In genomic region chr7:16273766-16274140, GRCm38 (mm10) we compare ENCODE assay signal across 8 mouse cellular contexts. TPM values are rescaled to one million over a fixed set of nuclear protein-coding genes. Genes with fewer than 3 reads are reported as not detected.
DNase-seq lines count a peak whose midpoint lies in the region; TF ChIP-seq lines count a peak whose summit lies in the region.

No protein-coding gene starts in this region.

- peak overlapping the region; percentile 83 for H3K27ac ChIP-seq in gastrocnemius, adult 2 months
- H3K27ac ChIP-seq in embryonic facial prominence, embryonic 10.5 days (replicated peaks): peak overlapping the region; percentile 82
- H3K27ac ChIP-seq in hindbrain, embryonic 10.5 days: peak overlapping the region; percentile 88
- H3K27ac ChIP-seq in midbrain, embryonic 10.5 days (replicated peaks): peak overlapping the region; percentile 86
- H3K27ac ChIP-seq in small intestine, adult 2 months (ENCODE audit: insufficient read depth, low read depth, low read length): peak overlapping the region; percentile 71

- H3K27me3 ChIP-seq in embryonic facial prominence, embryonic 10.5 days (replicated peaks; ENCODE audit: low read depth, poor library complexity, severe bottlenecking): peaks cover 34% of the 10 kb centered on the region
- peaks cover 23% of the 10 kb centered on the region for H3K27me3 ChIP-seq in hindbrain, embryonic 10.5 days (ENCODE audit: insufficient read depth, poor library complexity, severe bottlenecking)
- peaks cover 40% of the 10 kb centered on the region for H3K27me3 ChIP-seq in midbrain, embryonic 10.5 days (ENCODE audit: low read depth, poor library complexity, severe bottlenecking)
- no peaks in the 10 kb centered on the region for H3K27me3 ChIP-seq in small intestine, adult 2 months (ENCODE audit: control insufficient read depth, insufficient read depth, low read length)

- peaks cover 39% of the 10 kb centered on the region for H3K4me1 ChIP-seq in embryonic facial prominence, embryonic 10.5 days
- H3K4me1 ChIP-seq in hindbrain, embryonic 10.5 days (replicated peaks): peaks cover 38% of the 10 kb centered on the region
- peaks cover 38% of the 10 kb centered on the region for H3K4me1 ChIP-seq in midbrain, embryonic 10.5 days
- peaks cover 31% of the 10 kb centered on the region for H3K4me1 ChIP-seq in small intestine, adult 2 months (ENCODE audit: control insufficient read depth, insufficient read depth, insufficient read length, low read length)

- H3K9me3 ChIP-seq in embryonic facial prominence, embryonic 10.5 days: no peaks in the 10 kb centered on the region
- no peaks in the 10 kb centered on the region for H3K9me3 ChIP-seq in hindbrain, embryonic 10.5 days
- no peaks in the 10 kb centered on the region for H3K9me3 ChIP-seq in midbrain, embryonic 10.5 days (replicated peaks)

- peaks cover 39% of the 10 kb centered on the region for H3K36me3 ChIP-seq in embryonic facial prominence, embryonic 10.5 days (replicated peaks)
- peaks cover 39% of the 10 kb centered on the region for H3K36me3 ChIP-seq in hindbrain, embryonic 10.5 days
- peaks cover 39% of the 10 kb centered on the region for H3K36me3 ChIP-seq in midbrain, embryonic 10.5 days
- peaks cover 25% of the 10 kb centered on the region for H3K36me3 ChIP-seq in small intestine, adult 2 months (ENCODE audit: control insufficient read depth, insufficient read depth, low read length)

- WGBS in embryonic facial prominence, embryonic 10.5 days: under 1% methylated on average over 18 of the region's 18 CpGs
- 0% methylated on average over 18 of the region's 18 CpGs for WGBS in hindbrain, embryonic 10.5 days
- 0% methylated on average over 18 of the region's 18 CpGs for WGBS in midbrain, embryonic 10.5 days
- WGBS in small intestine, adult 2 months: 1% methylated on average over 18 of the region's 18 CpGs

- no peak for TF ChIP-seq CTCF in gastrocnemius, adult 2 months (IDR thresholded peaks at IDR 0.05)
- TF ChIP-seq CTCF in small intestine, adult 2 months (IDR thresholded peaks at IDR 0.05; ENCODE audit: extremely low read depth, insufficient read length, insufficient replicate concordance, low read depth, low read length): no peak

- DNase-seq in gastrocnemius, adult 2 months: peak; percentile 62
- no peak for DNase-seq in gastrocnemius, postnatal 10 days
- DNase-seq in ZHBTc4 (ENCODE audit: low read depth, low spot score): peak; percentile 90
- DNase-seq in embryonic facial prominence, embryonic 10.5 days (ENCODE audit: low spot score): peak; percentile 86
- peak; percentile 85 for DNase-seq in hindbrain, embryonic 10.5 days (ENCODE audit: low spot score)
- peak; percentile 71 to 74 for DNase-seq in left cerebral cortex, postnatal 36 days (ENCODE audit: low spot score in 2 of 2)
- DNase-seq in midbrain, embryonic 10.5 days (ENCODE audit: low spot score): peak; percentile 90

- intact Hi-C loops in gastrocnemius, adult 2 months (cut with DNase I): no loop called here
- intact Hi-C loops in left cerebral cortex, postnatal 36 days (cut with DNase I): loop anchor here (5.0 kb wide), 1 partner anchor 51 kb away; the partner anchor contains the start of gene Dhx34

- TF ChIP-seq POLR2A in small intestine, adult 2 months (IDR thresholded peaks at IDR 0.05; ENCODE audit: low read depth, low read length): no peak

- H3K4me3 ChIP-seq in gastrocnemius, adult 2 months: peak overlapping the region; percentile 88
- H3K4me3 ChIP-seq in embryonic facial prominence, embryonic 10.5 days: peak overlapping the region; percentile 78
- peak overlapping the region; percentile 64 for H3K4me3 ChIP-seq in hindbrain, embryonic 10.5 days
- peak overlapping the region; percentile 79 for H3K4me3 ChIP-seq in midbrain, embryonic 10.5 days
- H3K4me3 ChIP-seq in small intestine, adult 2 months (ENCODE audit: low read depth, low read length): peak overlapping the region; percentile 93

RNA-seq across cellular contexts. Expression of gene Inafm1, which starts 0.3 kb away (rescaled TPM):
- total RNA-seq in gastrocnemius, adult 2 months (2021): 10 to 100 TPM; 15.7 to 15.8 TPM
- 10 to 100 TPM; 11.0 to 11.7 TPM for total RNA-seq in gastrocnemius, postnatal 10 days (2021)
- 5.9 and 9.1 TPM in 2 replicates for polyA plus RNA-seq in embryonic facial prominence, embryonic 10.5 days (2016; fragmentation: Nextera tagmentation; extraction: Ambion mirVana)
- polyA plus RNA-seq in hindbrain, embryonic 10.5 days (2016; fragmentation: Nextera tagmentation; extraction: Ambion mirVana): 7.7 and 13.0 TPM in 2 replicates
- 10 to 100 TPM; 32.1 to 33.5 TPM for total RNA-seq in left cerebral cortex, postnatal 36 days (2021)
- polyA plus RNA-seq in midbrain, embryonic 10.5 days (2016; fragmentation: Nextera tagmentation; extraction: Ambion mirVana): 6.3 and 10.0 TPM in 2 replicates
- polyA plus RNA-seq in small intestine, adult 2 months (2012; rRNA removed): 61.0 and 121 TPM in 2 replicates

RNA-seq across cellular contexts. Expression of gene Ccdc9, which starts 12.8 kb away (rescaled TPM):
- total RNA-seq in gastrocnemius, adult 2 months (2021): 10 to 100 TPM; 41.0 to 42.1 TPM
- total RNA-seq in gastrocnemius, postnatal 10 days (2021): 10 to 100 TPM; 34.0 to 47.6 TPM
- polyA plus RNA-seq in embryonic facial prominence, embryonic 10.5 days (2016; fragmentation: Nextera tagmentation; extraction: Ambion mirVana): 27.1 and 27.5 TPM in 2 replicates
- polyA plus RNA-seq in hindbrain, embryonic 10.5 days (2016; fragmentation: Nextera tagmentation; extraction: Ambion mirVana): 32.2 and 37.4 TPM in 2 replicates
- 10 to 100 TPM; 75.4 to 87.2 TPM for total RNA-seq in left cerebral cortex, postnatal 36 days (2021)
- 24.6 and 34.1 TPM in 2 replicates for polyA plus RNA-seq in midbrain, embryonic 10.5 days (2016; fragmentation: Nextera tagmentation; extraction: Ambion mirVana)
- 14.2 and 24.9 TPM in 2 replicates for polyA plus RNA-seq in small intestine, adult 2 months (2012; rRNA removed)

RNA-seq across cellular contexts. Expression of gene C5ar1, which starts 14.4 kb away (rescaled TPM):
- 1 to 10 TPM; 1.6 to 2.4 TPM for total RNA-seq in gastrocnemius, adult 2 months (2021)
- total RNA-seq in gastrocnemius, postnatal 10 days (2021): 1 to 10 TPM; 3.2 to 3.3 TPM
- 0.54 and 0.64 TPM in 2 replicates for polyA plus RNA-seq in embryonic facial prominence, embryonic 10.5 days (2016; fragmentation: Nextera tagmentation; extraction: Ambion mirVana)
- polyA plus RNA-seq in hindbrain, embryonic 10.5 days (2016; fragmentation: Nextera tagmentation; extraction: Ambion mirVana): 0.96 and 0.97 TPM in 2 replicates
- total RNA-seq in left cerebral cortex, postnatal 36 days (2021): 1 to 10 TPM in 1 of 2 experiments, under 1 TPM in 1; 0.54 to 2.5 TPM
- 0.86 and 1.4 TPM in 2 replicates for polyA plus RNA-seq in midbrain, embryonic 10.5 days (2016; fragmentation: Nextera tagmentation; extraction: Ambion mirVana)
- polyA plus RNA-seq in small intestine, adult 2 months (2012; rRNA removed): 5.4 and 5.7 TPM in 2 replicates

RNA-seq across cellular contexts. Expression of gene C5ar2, which starts 29.8 kb away (rescaled TPM):
- under 1 TPM; 0.18 to 0.39 TPM for total RNA-seq in gastrocnemius, adult 2 months (2021)
- total RNA-seq in gastrocnemius, postnatal 10 days (2021): under 1 TPM; 0.16 to 0.41 TPM
- 0.05 and 0.09 TPM in 2 replicates for polyA plus RNA-seq in embryonic facial prominence, embryonic 10.5 days (2016; fragmentation: Nextera tagmentation; extraction: Ambion mirVana)
- polyA plus RNA-seq in hindbrain, embryonic 10.5 days (2016; fragmentation: Nextera tagmentation; extraction: Ambion mirVana): 0.05 TPM in 1 of 2 replicates, not detected in the other
- under 1 TPM; 0.61 to 0.74 TPM for total RNA-seq in left cerebral cortex, postnatal 36 days (2021)
- 0.04 and 0.10 TPM in 2 replicates for polyA plus RNA-seq in midbrain, embryonic 10.5 days (2016; fragmentation: Nextera tagmentation; extraction: Ambion mirVana)
- 0.32 and 0.34 TPM in 2 replicates for polyA plus RNA-seq in small intestine, adult 2 months (2012; rRNA removed)

RNA-seq across cellular contexts. Expression of gene Bbc3, which starts 34.4 kb away (rescaled TPM):
- total RNA-seq in gastrocnemius, adult 2 months (2021): 1 to 10 TPM; 1.4 to 2.9 TPM
- total RNA-seq in gastrocnemius, postnatal 10 days (2021): 1 to 10 TPM; 4.6 to 6.1 TPM
- 12.9 and 13.4 TPM in 2 replicates for polyA plus RNA-seq in embryonic facial prominence, embryonic 10.5 days (2016; fragmentation: Nextera tagmentation; extraction: Ambion mirVana)
- polyA plus RNA-seq in hindbrain, embryonic 10.5 days (2016; fragmentation: Nextera tagmentation; extraction: Ambion mirVana): 17.6 and 19.1 TPM in 2 replicates
- total RNA-seq in left cerebral cortex, postnatal 36 days (2021): 10 to 100 TPM; 11.9 to 14.6 TPM
- polyA plus RNA-seq in midbrain, embryonic 10.5 days (2016; fragmentation: Nextera tagmentation; extraction: Ambion mirVana): 14.4 and 17.1 TPM in 2 replicates
- 8.3 and 50.9 TPM in 2 replicates for polyA plus RNA-seq in small intestine, adult 2 months (2012; rRNA removed)
